Mouse (Mus musculus): ENCODE data around the gene Haus3.
A peak's percentile ranks its signal among the peaks of the same experiment; 100 is the strongest.

Haus3 gene

GRCm38 (mm10) chr5:34168950-34169891, at the start of gene Haus3, which contains the start of gene Poln:
TSS of gene Haus3 (minus strand) at chr5:34169527.
TSS of gene Poln (minus strand) at chr5:34169448.
- DNase-seq = peak; percentile 98

DNA sequence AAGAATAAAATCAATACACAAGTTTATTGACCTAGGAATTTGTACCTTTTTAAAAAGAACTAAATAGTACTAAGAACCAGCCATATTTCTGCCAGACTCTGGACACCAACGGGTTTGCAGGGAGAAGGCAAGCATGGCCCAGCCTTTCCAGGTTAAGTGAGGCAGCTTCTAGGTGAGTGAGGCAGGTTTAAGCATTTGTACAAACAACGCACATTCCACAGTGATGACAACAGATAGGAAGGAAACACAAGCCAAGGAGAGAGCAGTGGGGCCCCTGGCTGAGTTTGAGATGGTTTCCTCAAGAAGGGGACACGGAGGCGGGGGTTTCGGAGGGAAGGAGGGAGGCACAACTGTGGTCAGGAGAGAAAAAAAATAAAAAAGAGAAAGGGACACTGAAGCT, 49.3 kb upstream of the Haus3 start:
- no peak for DNase-seq

GRCm38 (mm10) chr5:34217756-34218155, 48.4 kb upstream of the Haus3 start:
- DNase-seq = no peak

DNA sequence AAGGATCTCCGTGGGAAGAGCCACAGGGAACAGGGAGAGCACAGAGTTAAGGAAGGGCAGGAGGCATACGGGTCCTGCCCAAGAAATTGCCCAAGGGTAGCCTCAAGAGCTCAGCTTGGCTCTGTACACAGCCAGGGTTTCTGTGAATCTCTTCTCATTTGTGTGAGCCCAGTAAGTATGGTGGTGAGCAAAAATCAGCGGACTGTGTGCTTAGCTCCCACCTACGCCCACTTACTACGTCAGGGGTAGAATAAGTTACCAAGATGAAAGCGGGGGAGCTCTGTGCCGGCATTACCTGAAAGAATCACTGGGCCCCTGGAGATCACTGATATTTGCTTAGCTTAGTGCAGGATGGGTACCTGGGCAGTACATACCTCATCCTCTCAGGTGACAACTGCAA, 46.7 kb upstream of the Haus3 start:
- DNase-seq = no peak

- no peak for DNase-seq
Measured at GRCm38 (mm10) chr5:34213659-34214058, 44.3 kb upstream of the Haus3 start.

DNA sequence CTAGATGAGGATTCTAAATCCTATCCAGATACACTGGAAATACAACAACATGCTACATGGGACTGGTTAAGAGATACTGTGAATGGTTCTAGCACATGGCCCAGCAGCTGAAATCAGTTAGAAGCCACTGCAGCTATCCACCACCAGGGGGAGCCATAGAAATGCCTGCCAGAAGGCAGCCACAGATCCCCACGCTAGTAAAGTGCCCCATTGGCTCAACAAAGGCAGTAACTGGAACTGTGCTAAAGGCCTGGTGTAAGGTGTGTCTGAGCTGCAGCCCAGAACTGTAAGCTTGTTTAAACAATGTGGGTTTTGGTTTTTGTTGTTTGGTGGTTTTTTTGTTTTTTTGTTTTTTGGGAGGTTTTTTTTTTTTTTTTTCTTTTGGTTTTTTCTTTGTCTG, 41.0 kb upstream of the Haus3 start:
- DNase-seq = peak; percentile 76

DNA sequence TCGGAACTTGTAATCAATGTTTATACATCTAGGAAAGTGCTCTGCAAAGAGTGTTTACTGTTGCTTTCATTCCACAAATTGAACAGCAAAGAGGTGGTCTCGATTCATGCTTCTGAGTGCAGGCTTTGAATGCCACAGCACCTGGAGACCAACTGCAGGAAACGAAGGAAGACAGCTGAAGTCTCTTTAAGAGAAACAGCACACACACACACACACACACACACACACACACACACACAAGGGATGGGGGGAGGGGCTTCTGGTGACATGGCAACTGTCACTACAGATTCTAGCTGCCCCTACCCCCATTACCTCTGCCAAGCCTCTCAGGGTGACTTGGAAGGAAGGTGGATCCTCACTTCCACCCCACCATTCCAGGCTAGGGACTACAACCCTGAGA, 38.2 kb upstream of the Haus3 start:
- no peak for DNase-seq

- no peak for DNase-seq
Measured at GRCm38 (mm10) chr5:34205788-34206187, 36.5 kb upstream of the Haus3 start.

- DNase-seq = no peak
Measured at GRCm38 (mm10) chr5:34204911-34205310, 35.6 kb upstream of the Haus3 start.

DNA sequence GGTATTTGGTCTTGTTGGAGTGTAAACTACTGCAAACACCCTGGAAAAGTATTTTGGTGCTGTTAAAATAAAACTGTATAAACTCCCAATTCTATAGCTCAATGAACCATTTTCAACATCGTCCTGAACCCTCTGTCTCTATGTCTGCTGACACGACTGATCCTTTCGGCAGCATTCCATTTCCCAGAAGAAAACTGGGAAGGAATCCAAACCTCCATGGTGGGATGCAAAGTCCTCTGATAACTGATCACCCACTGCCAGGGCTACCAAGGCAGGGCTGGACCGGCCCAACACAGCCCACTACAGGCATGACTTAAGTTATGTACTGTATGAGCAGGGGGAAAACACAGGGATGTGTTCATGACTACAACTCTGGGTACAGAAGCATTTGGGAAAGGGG, 32.7 kb upstream of the Haus3 start:
- peak; percentile 51 for DNase-seq

GRCm38 (mm10) chr5:34201396-34201795, 32.1 kb upstream of the Haus3 start:
- DNase-seq = peak; percentile 49

DNA sequence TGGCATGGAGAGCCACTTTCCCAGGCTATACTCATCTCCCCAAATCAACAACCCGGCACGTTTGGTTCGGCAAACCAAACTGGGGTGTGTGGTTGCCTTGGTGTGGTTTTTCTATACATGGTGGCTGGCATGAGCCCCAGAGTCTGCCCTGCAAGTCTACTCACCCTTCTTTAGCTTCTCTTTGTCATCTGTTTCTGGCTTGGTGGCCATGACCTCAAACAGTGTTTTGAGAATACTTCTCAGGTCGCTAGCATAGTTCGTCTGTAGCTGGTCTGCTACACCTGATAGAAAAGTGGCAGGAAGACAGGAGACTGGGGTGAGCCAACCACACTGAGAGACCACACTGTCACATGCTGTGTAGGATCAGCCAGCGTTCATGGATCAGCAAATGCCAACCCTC, 29.3 kb upstream of the Haus3 start:
- no peak for DNase-seq

DNA sequence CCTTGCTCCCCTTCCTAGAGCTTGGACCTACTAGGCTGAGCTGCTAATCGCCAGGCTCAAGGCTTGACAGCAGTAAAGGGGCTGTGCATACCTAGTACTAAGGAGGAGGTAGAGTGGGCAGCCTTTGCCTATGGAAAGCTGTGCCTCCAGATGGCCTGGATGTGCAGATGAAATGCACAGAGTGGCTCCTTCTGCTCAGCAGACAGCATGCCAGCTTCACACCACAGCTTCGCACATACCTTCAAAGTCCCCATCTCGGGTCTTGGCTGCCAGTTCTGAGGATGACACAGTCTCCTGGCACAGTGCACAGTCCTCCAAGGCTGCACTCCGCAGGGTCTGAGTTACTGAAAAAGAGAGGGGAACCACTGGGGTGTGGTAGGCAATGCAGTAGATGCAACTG, 27.9 kb upstream of the Haus3 start:
- no peak for DNase-seq

DNA sequence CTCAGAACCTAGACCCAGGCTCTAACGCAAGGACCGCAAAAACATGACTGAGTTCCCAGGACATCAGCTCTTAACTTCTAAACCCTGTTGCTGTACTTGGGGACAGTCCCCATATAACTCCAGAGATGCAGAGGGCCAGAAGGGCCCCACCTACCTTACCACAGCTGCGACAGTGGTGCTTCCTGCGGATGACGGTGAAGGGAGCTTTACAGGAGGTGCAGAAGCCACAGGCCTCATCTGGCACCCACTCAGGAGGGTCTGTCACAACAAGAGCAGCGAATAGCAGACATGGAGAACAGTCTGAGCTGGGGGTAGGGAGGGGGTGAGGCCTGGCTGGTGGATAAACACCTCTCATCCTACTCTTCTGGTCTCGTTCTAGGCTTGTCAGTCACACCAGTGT, 27.1 kb upstream of the Haus3 start:
- no peak for DNase-seq

DNA sequence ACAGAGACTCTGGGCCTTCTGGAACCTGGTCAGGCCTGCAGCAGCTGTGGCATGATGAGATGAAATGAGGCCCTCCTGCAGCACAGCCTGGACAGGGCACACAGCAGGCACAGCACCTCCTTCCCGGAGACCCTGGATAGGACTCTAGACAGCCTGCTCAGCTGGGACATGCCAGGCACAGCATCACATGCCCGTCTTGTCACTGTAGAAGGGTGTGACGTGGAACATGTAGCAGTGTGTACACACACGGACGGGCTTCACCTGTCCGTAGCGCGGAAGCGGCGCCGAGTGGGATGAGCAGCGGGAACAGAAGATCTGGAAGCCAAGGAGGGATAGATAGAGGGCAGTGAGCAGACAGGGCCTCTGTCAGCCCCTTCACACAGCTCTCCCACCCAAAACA, 26.5 kb upstream of the Haus3 start:
- DNase-seq = no peak

GRCm38 (mm10) chr5:34194975-34195662, 25.8 kb upstream of the Haus3 start:
- no peak for DNase-seq

DNA sequence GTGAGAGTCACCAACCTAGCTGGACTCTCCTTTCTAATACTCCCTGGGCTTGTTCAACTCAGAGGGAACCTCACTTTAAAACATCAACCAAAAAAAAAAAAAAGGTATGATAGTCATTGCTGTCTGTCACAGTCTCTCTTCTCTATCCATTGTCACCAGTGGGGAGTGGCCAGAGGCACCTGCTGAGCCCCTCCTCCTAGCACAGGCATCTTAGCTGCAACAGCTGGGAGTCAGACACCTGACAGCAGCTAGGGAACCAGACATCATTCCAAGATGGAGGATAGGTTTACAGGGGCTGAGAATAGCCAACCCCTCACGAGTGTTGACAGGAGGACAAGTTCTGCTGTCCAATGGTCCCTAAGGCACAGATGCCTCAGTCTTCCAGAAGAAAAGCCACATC, 25.1 kb upstream of the Haus3 start:
- no peak for DNase-seq

DNA sequence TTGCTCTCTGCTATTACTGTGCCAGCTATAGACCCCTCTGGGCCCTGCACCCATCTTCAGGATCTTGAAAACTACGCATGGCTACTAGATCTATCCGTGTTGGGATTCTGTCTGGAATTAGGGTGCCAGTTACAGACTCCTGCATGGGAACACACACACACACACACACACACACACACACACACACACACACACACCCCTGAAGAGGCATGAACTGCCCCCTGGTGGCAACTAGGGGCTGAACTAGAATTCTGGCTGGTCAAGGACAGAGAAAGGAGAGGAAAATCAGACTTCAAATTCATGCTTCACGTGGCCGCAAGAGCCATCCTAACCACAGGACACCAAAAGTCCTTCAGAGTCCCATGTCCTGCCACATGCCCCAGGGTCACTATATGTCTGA, 22.5 kb upstream of the Haus3 start:
- DNase-seq = peak; percentile 42

DNA sequence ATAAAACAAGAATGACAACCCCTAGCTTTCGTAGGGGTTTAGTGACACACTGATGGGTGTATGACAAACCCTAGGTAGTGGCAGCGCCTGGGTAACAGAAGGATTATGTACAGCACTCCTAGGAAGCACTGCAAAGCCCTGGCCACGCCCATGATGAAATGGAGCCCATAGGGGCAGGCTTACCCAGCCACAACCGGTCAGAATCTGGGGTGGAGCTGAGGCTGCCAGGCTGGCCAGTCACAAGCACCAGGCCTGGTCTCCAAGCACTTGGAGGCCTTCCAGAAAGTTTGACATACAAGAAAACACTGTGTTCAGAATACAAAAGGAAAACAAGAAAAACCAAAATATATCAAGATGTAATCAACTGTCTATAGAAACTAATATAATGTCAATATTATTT, 21.7 kb upstream of the Haus3 start:
- DNase-seq = peak; percentile 74

DNA sequence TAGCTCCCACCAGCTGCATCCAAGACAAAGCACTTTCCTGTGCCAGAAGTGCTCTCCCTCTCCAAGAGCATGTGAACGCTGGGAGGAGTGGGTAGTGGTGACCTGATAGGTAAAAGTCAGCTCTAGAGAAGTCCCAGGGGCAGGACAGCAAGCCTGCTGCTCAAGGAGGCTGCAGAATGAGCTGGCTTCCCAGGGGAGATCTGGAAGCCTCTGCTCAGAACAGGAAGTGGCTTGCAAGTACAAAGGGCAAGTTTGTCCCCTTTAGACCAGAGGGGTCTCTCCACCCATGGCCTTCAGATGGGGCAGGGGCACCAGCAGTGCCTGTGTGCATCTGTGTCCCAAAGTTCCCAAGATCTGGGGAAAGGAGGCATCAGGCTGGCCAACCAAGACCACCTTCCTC, 20.2 kb upstream of the Haus3 start:
- no peak for DNase-seq

GRCm38 (mm10) chr5:34188856-34189255, 19.5 kb upstream of the Haus3 start:
- no peak for DNase-seq

DNA sequence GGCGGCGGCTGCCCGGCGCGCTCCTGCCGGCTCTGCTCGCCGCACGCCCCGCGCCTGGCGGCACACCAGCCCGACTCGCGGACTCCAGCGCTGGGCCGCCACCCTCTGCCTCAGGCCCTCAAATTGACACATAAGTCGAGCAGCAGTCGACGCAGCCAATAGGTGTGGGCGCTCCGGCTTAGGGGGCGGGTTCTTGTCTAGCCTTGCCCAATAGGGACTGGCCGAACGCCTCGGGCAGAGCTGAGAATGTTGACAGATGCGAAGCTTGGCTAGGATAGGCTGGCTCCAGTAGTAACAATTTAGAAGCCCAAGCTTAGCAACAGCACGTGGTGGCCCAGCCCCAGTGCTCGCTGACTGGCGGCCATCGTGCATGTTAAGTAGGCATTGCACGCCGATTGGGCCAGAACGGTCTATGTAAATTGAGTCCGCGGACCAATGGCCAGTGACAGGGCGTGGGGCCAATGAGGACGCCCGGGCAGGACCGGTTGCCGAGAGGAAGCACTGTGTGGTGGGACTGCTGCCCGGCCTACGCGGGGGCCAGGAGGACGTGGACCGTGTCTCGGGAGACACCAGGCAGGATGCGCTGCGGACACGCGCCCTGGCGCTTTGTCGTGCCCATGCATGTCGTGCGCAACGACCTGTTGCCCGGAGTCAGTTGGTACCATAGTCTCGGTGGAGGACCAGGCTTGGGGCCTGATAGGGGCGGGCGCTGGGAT, 18.4 kb upstream of the Haus3 start, which contains the start of gene Mxd4:
Mxd4 (minus strand) TSS at position 120 of the 716 bp plus-strand sequence.
- DNase-seq = peak; percentile 99

DNA sequence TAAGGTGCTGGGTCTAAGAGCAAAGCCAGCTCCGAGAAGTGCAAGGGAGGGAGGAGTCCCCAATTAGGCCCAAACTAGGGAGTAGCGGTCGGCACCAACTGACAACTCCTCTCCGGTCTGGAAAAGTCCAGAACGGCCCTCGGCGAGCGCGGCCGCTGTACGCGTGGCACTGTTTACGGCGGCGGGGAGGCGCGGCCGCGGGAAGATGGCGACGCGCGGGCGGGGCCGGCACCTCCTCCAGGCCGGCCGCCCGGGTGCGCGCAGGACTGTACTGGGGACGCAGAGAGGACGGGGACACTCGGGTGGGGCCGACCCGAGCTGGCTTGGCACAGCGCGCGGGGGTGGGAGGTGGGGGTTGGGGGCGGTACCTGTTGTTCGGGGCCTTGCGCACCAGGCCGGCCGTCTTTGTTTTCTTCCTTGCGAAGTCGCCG, 17.6 kb upstream of the Haus3 start:
- DNase-seq = peak; percentile 81

Data from kidney, postnatal 14 days (tissue).